Mouse (Mus musculus): ENCODE measurements around the gene Grap. TPM values are rescaled to one million over a fixed set of nuclear protein-coding genes. Genes with fewer than 3 reads are reported as not detected.

Gene Grap
- polyA plus RNA-seq, 1 experiment from 2014 or later: 4.9 TPM

GRCm38 (mm10) chr11:61686141-61686540 lies 33.1 kb downstream of the Grap start:
- Histone ChIP-seq H3K4me2 (replicated peaks; ENCODE audit: low read depth) (0 out of 2 replicates have a peak overlapping the region, but pooled peaks have one; percentile 12), H3K9ac (ENCODE audit: low read length) (no peak overlapping the region), H3K4me1 (replicated peaks; ENCODE audit: control insufficient read depth, insufficient read depth) (peaks cover 5% of the 10 kb centered on the region; the same call in 1 of the 2 replicates), H3K4me3 (ENCODE audit: low read depth, low read length) (no peak overlapping the region), H3K27me3 (ENCODE audit: control insufficient read depth, insufficient read depth, low read length) (no peaks in the 10 kb centered on the region; the same call in 1 of the 2 replicates), H3K36me3 (ENCODE audit: control insufficient read depth, insufficient read depth, low read length) (no peaks in the 10 kb centered on the region), H3K9me3 (ENCODE audit: control insufficient read depth, low read length) (no peaks in the 10 kb centered on the region), H3K27ac (replicated peaks) (0 out of 2 replicates have a peak overlapping the region, but pooled peaks have one; percentile 13)
- TF ChIP-seq EP300 (optimal IDR thresholded peaks at IDR 0.05) (no peak), CTCF (IDR thresholded peaks at IDR 0.05; ENCODE audit: low read depth) (no peak)
- DNase-seq (ENCODE audit: low spot score): no peak
- 30% methylated on average over 2 of the region's 2 CpGs for WGBS
- ATAC-seq (ENCODE audit: low FRiP score, low TSS enrichment): no peak

- no peaks in the 10 kb centered on the region for H3K9me3 ChIP-seq (ENCODE audit: control insufficient read depth, low read length)
- WGBS: 51% methylated on average over 10 of the region's 10 CpGs
- H3K4me2 ChIP-seq (replicated peaks; ENCODE audit: low read depth): 0 out of 2 replicates have a peak overlapping the region, but pooled peaks have one; percentile 11
- peak overlapping the region; percentile 53 for H3K27ac ChIP-seq (replicated peaks)
- H3K4me1 ChIP-seq (replicated peaks; ENCODE audit: control insufficient read depth, insufficient read depth): peaks cover 5% of the 10 kb centered on the region; the same call in 1 of the 2 replicates
- H3K27me3 ChIP-seq (ENCODE audit: control insufficient read depth, insufficient read depth, low read length): no peaks in the 10 kb centered on the region; the same call in 1 of the 2 replicates
- H3K4me3 ChIP-seq (ENCODE audit: low read depth, low read length): no peak overlapping the region
- 0 out of 2 replicates have a peak overlapping the region, but pooled peaks have one; percentile 13 for H3K9ac ChIP-seq (ENCODE audit: low read length)
- TF ChIP-seq EP300 (optimal IDR thresholded peaks at IDR 0.05) (no peak), CTCF (IDR thresholded peaks at IDR 0.05; ENCODE audit: low read depth) (peak; percentile 6; the same call in 1 of the 2 replicates)
- no peak for ATAC-seq (ENCODE audit: low FRiP score, low TSS enrichment)
- no peak for DNase-seq (ENCODE audit: low spot score)
- no peaks in the 10 kb centered on the region for H3K36me3 ChIP-seq (ENCODE audit: control insufficient read depth, insufficient read depth, low read length)
These were observed 33.9 kb downstream of the Grap start for GRCm38 (mm10) chr11:61686906-61687453.

- Histone ChIP-seq H3K4me1 (replicated peaks; ENCODE audit: control insufficient read depth, insufficient read depth) (peaks cover 5% of the 10 kb centered on the region; the same call in 1 of the 2 replicates), H3K9me3 (ENCODE audit: control insufficient read depth, low read length) (no peaks in the 10 kb centered on the region), H3K4me2 (replicated peaks; ENCODE audit: low read depth) (no peak overlapping the region), H3K27ac (replicated peaks) (peak overlapping the region; percentile 53), H3K27me3 (ENCODE audit: control insufficient read depth, insufficient read depth, low read length) (no peaks in the 10 kb centered on the region; the same call in 1 of the 2 replicates), H3K36me3 (ENCODE audit: control insufficient read depth, insufficient read depth, low read length) (no peaks in the 10 kb centered on the region), H3K9ac (ENCODE audit: low read length) (0 out of 2 replicates have a peak overlapping the region, but pooled peaks have one; percentile 13), H3K4me3 (ENCODE audit: low read depth, low read length) (no peak overlapping the region)
- no peak for ATAC-seq (ENCODE audit: low FRiP score, low TSS enrichment)
- WGBS: 46% methylated on average over 2 of the region's 2 CpGs
- DNase-seq (ENCODE audit: low spot score): no peak
- TF ChIP-seq EP300 (optimal IDR thresholded peaks at IDR 0.05) (no peak), CTCF (IDR thresholded peaks at IDR 0.05; ENCODE audit: low read depth) (no peak; the same call in 1 of the 2 replicates)
These were observed 34.5 kb downstream of the Grap start for GRCm38 (mm10) chr11:61687595-61687994.

GRCm38 (mm10) chr11:61692996-61693395 lies 39.9 kb downstream of the Grap start:
- Histone ChIP-seq H3K4me1 (replicated peaks; ENCODE audit: control insufficient read depth, insufficient read depth) (no peaks in the 10 kb centered on the region), H3K4me2 (replicated peaks; ENCODE audit: low read depth) (no peak overlapping the region), H3K36me3 (ENCODE audit: control insufficient read depth, insufficient read depth, low read length) (no peaks in the 10 kb centered on the region), H3K9ac (ENCODE audit: low read length) (no peak overlapping the region), H3K9me3 (ENCODE audit: control insufficient read depth, low read length) (no peaks in the 10 kb centered on the region), H3K4me3 (ENCODE audit: low read depth, low read length) (no peak overlapping the region), H3K27ac (replicated peaks) (no peak overlapping the region), H3K27me3 (ENCODE audit: control insufficient read depth, insufficient read depth, low read length) (no peaks in the 10 kb centered on the region)
- 81% methylated on average over 5 of the region's 5 CpGs for WGBS
- ATAC-seq (ENCODE audit: low FRiP score, low TSS enrichment) (no peak), DNase-seq (ENCODE audit: low spot score) (no peak)
- no peak for TF ChIP-seq EP300 (optimal IDR thresholded peaks at IDR 0.05)
- TF ChIP-seq CTCF (IDR thresholded peaks at IDR 0.05; ENCODE audit: low read depth): no peak

GRCm38 (mm10) chr11:61698852-61699251 lies 45.8 kb downstream of the Grap start:
- no peak for ATAC-seq (ENCODE audit: low FRiP score, low TSS enrichment)
- TF ChIP-seq EP300 (optimal IDR thresholded peaks at IDR 0.05) (no peak), CTCF (IDR thresholded peaks at IDR 0.05; ENCODE audit: low read depth) (0 out of 2 replicates have a peak, but pooled peaks have one; percentile 9)
- no peak overlapping the region for H3K4me2 ChIP-seq (replicated peaks; ENCODE audit: low read depth)
- H3K9me3 ChIP-seq (ENCODE audit: control insufficient read depth, low read length): no peaks in the 10 kb centered on the region
- no peaks in the 10 kb centered on the region for H3K36me3 ChIP-seq (ENCODE audit: control insufficient read depth, insufficient read depth, low read length)
- no peaks in the 10 kb centered on the region for H3K4me1 ChIP-seq (replicated peaks; ENCODE audit: control insufficient read depth, insufficient read depth)
- H3K27me3 ChIP-seq (ENCODE audit: control insufficient read depth, insufficient read depth, low read length): no peaks in the 10 kb centered on the region
- no peak overlapping the region for H3K9ac ChIP-seq (ENCODE audit: low read length)
- no peak for DNase-seq (ENCODE audit: low spot score)
- H3K4me3 ChIP-seq (ENCODE audit: low read depth, low read length): no peak overlapping the region
- H3K27ac ChIP-seq (replicated peaks): peak overlapping the region; percentile 65

- Histone ChIP-seq H3K9ac (ENCODE audit: low read length) (no peak overlapping the region), H3K4me2 (replicated peaks; ENCODE audit: low read depth) (no peak overlapping the region), H3K9me3 (ENCODE audit: control insufficient read depth, low read length) (no peaks in the 10 kb centered on the region), H3K36me3 (ENCODE audit: control insufficient read depth, insufficient read depth, low read length) (no peaks in the 10 kb centered on the region), H3K27me3 (ENCODE audit: control insufficient read depth, insufficient read depth, low read length) (no peaks in the 10 kb centered on the region), H3K4me3 (ENCODE audit: low read depth, low read length) (no peak overlapping the region), H3K27ac (replicated peaks) (peak overlapping the region; percentile 65), H3K4me1 (replicated peaks; ENCODE audit: control insufficient read depth, insufficient read depth) (no peaks in the 10 kb centered on the region)
- TF ChIP-seq CTCF (IDR thresholded peaks at IDR 0.05; ENCODE audit: low read depth) (no peak), EP300 (optimal IDR thresholded peaks at IDR 0.05) (no peak)
- peak; percentile 50 for DNase-seq (ENCODE audit: low spot score)
- peak; percentile 72 for ATAC-seq (ENCODE audit: low FRiP score, low TSS enrichment)
- WGBS: 72% methylated on average over 5 of the region's 5 CpGs
These were observed 46.4 kb downstream of the Grap start for GRCm38 (mm10) chr11:61699460-61699859.
